Mouse (Mus musculus): ENCODE data around the gene Rbfox1. TPM values are rescaled to one million over a fixed set of nuclear protein-coding genes. Genes with fewer than 3 reads are reported as not detected.

Gene Rbfox1
- total RNA-seq, 1 experiment from 2014 or later: not detected

GRCm38 (mm10) chr16:6265610-6266009 is 380.5 kb downstream of the Rbfox1 start:
- no peak for ATAC-seq (replicated peaks in 1 of 2; ENCODE audit: insufficient read depth in 1 of 2, low FRiP score in 2 of 2, low TSS enrichment in 1 of 2, low read depth in 1 of 2, poor library complexity in 2 of 2, severe bottlenecking in 2 of 2)

DNA sequence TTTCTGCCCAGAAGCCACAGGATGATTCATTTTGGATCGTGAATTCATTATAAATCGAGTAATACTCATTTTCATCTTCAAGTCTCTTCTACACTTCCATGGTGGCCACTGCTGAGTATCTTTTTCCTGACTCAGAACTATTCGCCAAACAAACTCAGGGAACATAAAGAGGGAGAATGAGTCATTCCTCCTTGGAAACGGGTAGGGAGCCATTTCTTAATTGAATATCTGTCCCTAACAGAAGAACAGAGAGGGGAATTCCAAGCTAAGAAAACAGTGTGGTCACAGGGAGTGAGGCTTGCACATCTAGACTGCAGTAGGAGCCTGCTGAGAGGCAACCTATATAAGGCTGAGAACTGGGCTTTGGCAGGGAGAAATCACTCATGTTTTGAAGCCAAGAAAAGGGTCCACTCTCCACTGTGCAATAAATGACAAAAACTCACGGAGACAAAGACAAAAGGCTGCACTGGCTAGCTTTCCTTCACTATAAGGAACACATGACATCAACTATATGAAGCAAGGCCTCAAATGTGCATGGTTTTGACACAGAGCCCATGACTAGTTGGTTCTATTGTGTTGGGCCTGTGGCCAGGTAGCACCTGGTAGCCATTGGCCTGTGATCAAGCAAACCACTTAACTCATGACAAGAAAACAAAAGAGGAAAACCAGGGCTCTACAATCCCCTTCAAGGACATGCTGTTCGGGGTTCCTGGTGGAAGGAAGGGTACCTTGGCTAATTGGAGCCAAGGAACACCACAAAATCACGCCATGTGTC is 386.6 kb downstream of the Rbfox1 start:
- ATAC-seq (replicated peaks in 1 of 2; ENCODE audit: insufficient read depth in 1 of 2, low FRiP score in 2 of 2, low TSS enrichment in 1 of 2, low read depth in 1 of 2, poor library complexity in 2 of 2, severe bottlenecking in 2 of 2): no peak

GRCm38 (mm10) chr16:6283496-6283895 is 398.3 kb downstream of the Rbfox1 start:
- no peak for ATAC-seq (replicated peaks in 1 of 2; ENCODE audit: insufficient read depth in 1 of 2, low FRiP score in 2 of 2, low TSS enrichment in 1 of 2, low read depth in 1 of 2, poor library complexity in 2 of 2, severe bottlenecking in 2 of 2)

GRCm38 (mm10) chr16:6284317-6284716 is 399.2 kb downstream of the Rbfox1 start:
- no peak for ATAC-seq (replicated peaks in 1 of 2; ENCODE audit: insufficient read depth in 1 of 2, low FRiP score in 2 of 2, low TSS enrichment in 1 of 2, low read depth in 1 of 2, poor library complexity in 2 of 2, severe bottlenecking in 2 of 2)

DNA sequence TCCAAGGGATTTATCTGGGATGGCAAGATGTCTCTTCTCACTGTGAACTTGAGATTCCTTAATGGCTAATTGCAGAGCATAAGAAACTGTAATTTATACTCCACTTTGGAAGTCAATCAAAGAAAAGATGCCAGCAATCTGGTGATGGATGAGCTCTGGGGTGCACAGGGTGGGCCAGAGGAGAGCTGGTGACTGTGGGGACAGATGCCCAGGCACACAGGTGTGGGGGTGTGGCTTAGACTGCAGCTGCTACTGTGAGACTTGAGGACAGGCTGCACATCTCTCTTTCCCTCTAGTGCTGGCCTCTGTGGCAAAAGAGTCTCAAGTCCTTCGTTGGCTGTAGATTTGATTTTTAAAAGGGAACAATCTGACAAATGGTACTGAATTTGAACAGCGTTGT is 402.5 kb downstream of the Rbfox1 start:
- no peak for ATAC-seq (replicated peaks in 1 of 2; ENCODE audit: insufficient read depth in 1 of 2, low FRiP score in 2 of 2, low TSS enrichment in 1 of 2, low read depth in 1 of 2, poor library complexity in 2 of 2, severe bottlenecking in 2 of 2)

DNA sequence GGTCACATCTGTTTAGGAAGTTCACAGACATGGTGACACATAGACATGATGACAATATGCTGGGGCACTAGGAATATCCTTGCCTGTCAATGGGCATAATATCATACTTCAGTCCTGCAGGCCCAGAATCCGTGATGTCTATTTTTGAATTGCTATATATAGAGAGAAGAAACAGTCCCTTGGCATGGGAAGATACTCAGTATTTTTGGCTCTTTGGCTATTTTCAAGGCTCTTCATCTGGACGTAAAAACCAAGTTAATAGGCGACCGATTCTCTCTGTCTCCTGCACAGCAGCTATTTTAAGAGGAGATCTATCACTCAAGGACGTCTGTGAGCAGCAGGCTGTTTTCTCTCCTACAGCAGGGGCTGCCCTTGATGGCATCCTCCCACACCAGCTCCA is 415.0 kb downstream of the Rbfox1 start:
- ATAC-seq (replicated peaks in 1 of 2; ENCODE audit: insufficient read depth in 1 of 2, low FRiP score in 2 of 2, low TSS enrichment in 1 of 2, low read depth in 1 of 2, poor library complexity in 2 of 2, severe bottlenecking in 2 of 2): no peak

- ATAC-seq (replicated peaks in 1 of 2; ENCODE audit: insufficient read depth in 1 of 2, low FRiP score in 2 of 2, low TSS enrichment in 1 of 2, low read depth in 1 of 2, poor library complexity in 2 of 2, severe bottlenecking in 2 of 2): no peak
Measured at GRCm38 (mm10) chr16:6303082-6303481, 417.9 kb downstream of the Rbfox1 start.

DNA sequence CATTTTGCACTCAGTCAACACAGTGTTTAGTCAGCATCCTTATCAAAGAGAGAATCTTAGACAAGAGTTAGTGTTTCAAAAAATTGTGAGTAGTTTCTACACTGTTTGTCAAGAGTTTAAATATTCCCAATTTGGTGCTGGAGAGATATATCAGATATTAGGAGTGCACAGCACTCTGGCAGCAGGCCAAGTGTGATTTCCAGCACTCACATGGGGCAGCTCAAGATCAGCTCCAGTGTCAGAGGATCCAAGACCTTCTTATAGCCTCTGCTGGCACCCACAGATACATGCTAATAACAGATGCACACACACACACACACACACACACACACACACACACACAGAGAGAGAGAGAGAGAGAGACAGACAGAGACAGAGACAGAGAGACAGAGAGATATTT is 424.8 kb downstream of the Rbfox1 start:
- ATAC-seq (replicated peaks in 1 of 2; ENCODE audit: insufficient read depth in 1 of 2, low FRiP score in 2 of 2, low TSS enrichment in 1 of 2, low read depth in 1 of 2, poor library complexity in 2 of 2, severe bottlenecking in 2 of 2): no peak

DNA sequence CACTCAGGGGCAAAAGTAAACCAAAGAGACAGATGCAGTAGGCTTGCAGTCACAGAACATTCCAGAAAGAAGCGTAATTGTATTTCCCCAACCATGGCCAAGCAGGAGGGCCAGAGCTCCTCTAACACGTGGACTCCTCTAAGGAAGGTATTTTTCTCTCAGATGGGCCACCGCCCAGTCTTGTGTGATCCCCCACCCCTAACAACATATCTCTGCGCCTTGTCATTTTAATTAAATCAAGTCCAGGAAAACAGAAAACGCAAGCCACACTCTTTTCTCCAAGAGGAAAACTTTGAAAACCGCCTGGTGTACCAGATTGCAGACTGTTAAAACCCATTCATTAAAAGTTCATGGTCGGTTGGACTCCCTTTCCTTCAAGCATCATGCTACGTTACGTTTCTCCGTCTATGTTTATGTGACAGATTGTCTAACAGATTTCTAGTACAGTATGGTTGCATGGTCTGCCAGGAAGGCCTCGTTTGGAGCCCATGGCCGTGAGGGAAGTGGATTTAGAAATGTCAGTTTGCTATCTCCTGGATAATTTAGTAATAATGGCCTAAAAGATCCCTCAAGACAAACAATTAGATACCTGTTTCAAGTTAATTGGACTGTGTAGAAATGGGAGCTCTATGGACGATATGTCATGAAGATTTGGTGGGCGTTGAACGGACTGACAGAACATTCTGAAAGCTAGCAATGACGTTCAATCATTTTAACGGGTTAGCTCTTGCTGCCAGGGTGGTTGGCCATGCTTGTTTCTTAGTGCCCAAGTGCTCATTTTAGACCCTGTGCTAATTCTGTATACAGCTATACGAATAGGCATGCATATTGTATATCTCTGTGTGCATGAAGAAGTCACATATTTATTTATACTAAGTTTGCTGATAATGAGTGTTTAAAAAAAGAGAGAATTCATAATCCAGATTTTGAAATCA is 425.9 kb downstream of the Rbfox1 start:
- ATAC-seq (replicated peaks in 1 of 2; ENCODE audit: insufficient read depth in 1 of 2, low FRiP score in 2 of 2, low TSS enrichment in 1 of 2, low read depth in 1 of 2, poor library complexity in 2 of 2, severe bottlenecking in 2 of 2): no peak

- ATAC-seq (replicated peaks in 1 of 2; ENCODE audit: insufficient read depth in 1 of 2, low FRiP score in 2 of 2, low TSS enrichment in 1 of 2, low read depth in 1 of 2, poor library complexity in 2 of 2, severe bottlenecking in 2 of 2): no peak
Measured at GRCm38 (mm10) chr16:6313689-6314088, 428.5 kb downstream of the Rbfox1 start.

DNA sequence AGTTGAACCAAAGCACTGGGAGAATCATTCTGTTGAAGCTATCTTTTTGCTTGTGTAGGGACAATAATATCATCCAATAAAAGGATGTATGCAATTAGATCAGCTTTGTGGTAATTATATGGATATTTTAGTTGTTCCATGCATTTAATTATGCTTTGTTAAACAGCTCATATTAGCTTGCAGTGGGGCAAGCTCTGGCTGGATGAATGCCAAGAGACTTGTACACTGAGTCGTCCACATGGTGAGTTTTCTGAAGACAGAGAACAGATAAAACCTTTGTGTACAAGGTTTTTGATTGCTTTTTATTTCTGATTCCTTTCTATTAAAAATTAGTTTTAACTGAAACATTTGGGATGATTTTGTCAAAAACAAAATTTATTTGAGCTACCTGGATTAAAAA is 439.7 kb downstream of the Rbfox1 start:
- no peak for ATAC-seq (replicated peaks in 1 of 2; ENCODE audit: insufficient read depth in 1 of 2, low FRiP score in 2 of 2, low TSS enrichment in 1 of 2, low read depth in 1 of 2, poor library complexity in 2 of 2, severe bottlenecking in 2 of 2)

GRCm38 (mm10) chr16:6331400-6331939 is 446.3 kb downstream of the Rbfox1 start:
- no peak for ATAC-seq (replicated peaks in 1 of 2; ENCODE audit: insufficient read depth in 1 of 2, low FRiP score in 2 of 2, low TSS enrichment in 1 of 2, low read depth in 1 of 2, poor library complexity in 2 of 2, severe bottlenecking in 2 of 2)

DNA sequence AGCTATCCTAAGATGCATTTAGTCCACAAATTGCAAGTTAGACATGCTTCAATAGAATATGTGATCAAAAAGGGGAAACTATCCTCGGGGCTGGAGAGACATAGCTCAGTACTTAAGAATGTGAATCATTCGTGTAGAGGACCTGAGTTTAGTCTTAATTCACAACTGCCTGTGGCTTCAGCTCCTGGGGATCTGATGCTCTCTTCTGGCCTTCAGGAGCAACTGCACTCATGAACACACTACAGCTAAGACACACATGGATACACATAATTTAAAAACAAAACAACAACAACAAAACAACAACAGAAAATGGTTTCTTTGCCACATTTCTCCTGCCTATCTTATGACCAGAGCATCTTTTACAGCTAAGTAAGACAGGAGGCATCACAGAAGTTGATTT is 448.1 kb downstream of the Rbfox1 start:
- no peak for ATAC-seq (replicated peaks in 1 of 2; ENCODE audit: insufficient read depth in 1 of 2, low FRiP score in 2 of 2, low TSS enrichment in 1 of 2, low read depth in 1 of 2, poor library complexity in 2 of 2, severe bottlenecking in 2 of 2)

- no peak for ATAC-seq (replicated peaks in 1 of 2; ENCODE audit: insufficient read depth in 1 of 2, low FRiP score in 2 of 2, low TSS enrichment in 1 of 2, low read depth in 1 of 2, poor library complexity in 2 of 2, severe bottlenecking in 2 of 2)
Measured at GRCm38 (mm10) chr16:6348103-6348502, 462.9 kb downstream of the Rbfox1 start.

- ATAC-seq (replicated peaks in 1 of 2; ENCODE audit: insufficient read depth in 1 of 2, low FRiP score in 2 of 2, low TSS enrichment in 1 of 2, low read depth in 1 of 2, poor library complexity in 2 of 2, severe bottlenecking in 2 of 2): no peak
Measured at GRCm38 (mm10) chr16:6348581-6349241, 463.6 kb downstream of the Rbfox1 start.

GRCm38 (mm10) chr16:6349381-6349780 is 464.2 kb downstream of the Rbfox1 start:
- no peak for ATAC-seq (replicated peaks in 1 of 2; ENCODE audit: insufficient read depth in 1 of 2, low FRiP score in 2 of 2, low TSS enrichment in 1 of 2, low read depth in 1 of 2, poor library complexity in 2 of 2, severe bottlenecking in 2 of 2)

DNA sequence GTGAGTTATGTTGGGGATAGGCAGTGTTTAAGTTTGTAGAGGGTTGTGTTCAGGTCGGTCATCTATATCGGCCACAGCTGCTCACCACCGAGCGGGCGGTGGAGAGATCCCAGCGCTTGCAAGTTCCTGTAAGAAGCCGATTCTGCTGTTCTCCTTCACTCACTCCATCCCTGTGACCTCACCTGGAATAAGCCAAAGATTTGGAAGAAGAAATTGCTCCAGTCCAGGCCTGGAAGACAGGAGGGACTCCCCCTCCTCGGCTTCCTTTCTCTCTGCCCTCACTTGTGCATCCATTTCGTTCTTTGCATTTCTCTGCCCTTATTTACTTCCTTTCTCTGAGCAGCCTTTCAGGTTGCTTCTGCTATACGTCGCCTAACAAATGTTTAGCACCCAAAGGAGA is 465.1 kb downstream of the Rbfox1 start:
- ATAC-seq (replicated peaks in 1 of 2; ENCODE audit: insufficient read depth in 1 of 2, low FRiP score in 2 of 2, low TSS enrichment in 1 of 2, low read depth in 1 of 2, poor library complexity in 2 of 2, severe bottlenecking in 2 of 2): no peak

GRCm38 (mm10) chr16:6353191-6353590 is 468.0 kb downstream of the Rbfox1 start:
- no peak for ATAC-seq (replicated peaks in 1 of 2; ENCODE audit: insufficient read depth in 1 of 2, low FRiP score in 2 of 2, low TSS enrichment in 1 of 2, low read depth in 1 of 2, poor library complexity in 2 of 2, severe bottlenecking in 2 of 2)

Data from hematopoietic stem cell, adult 5-6 weeks (primary cell).